Mouse (Mus musculus): Measurements from ENCODE around the gene Ppp1r9a.
"Not testable (repeated sequence)": the region's sequence is repeated elsewhere in the genome, so short reads cannot be mapped to it uniquely, and the experiment has no call there.

- not testable (repeated sequence) for TF ChIP-seq POLR2A (IDR thresholded peaks at IDR 0.05; ENCODE audit: low read depth, low read length); CTCF (IDR thresholded peaks at IDR 0.05; ENCODE audit: extremely low read depth, insufficient read length, insufficient replicate concordance, low read depth, low read length)
Measured at GRCm38 (mm10) chr6:4923791-4924190, 21.1 kb downstream of the Ppp1r9a start.
